Mouse (Mus musculus): ENCODE measurements around the gene G6pc.
"Not testable (repeated sequence)": the region's sequence is repeated elsewhere in the genome, so short reads cannot be mapped to it uniquely, and the experiment has no call there.

The G6pc gene

GRCm38 (mm10) chr11:101367326-101367935, at the start of gene G6pc:
Gene G6pc, plus strand, starts transcription at chr11:101367561.
- peak; percentile 84 for DNase-seq

DNA sequence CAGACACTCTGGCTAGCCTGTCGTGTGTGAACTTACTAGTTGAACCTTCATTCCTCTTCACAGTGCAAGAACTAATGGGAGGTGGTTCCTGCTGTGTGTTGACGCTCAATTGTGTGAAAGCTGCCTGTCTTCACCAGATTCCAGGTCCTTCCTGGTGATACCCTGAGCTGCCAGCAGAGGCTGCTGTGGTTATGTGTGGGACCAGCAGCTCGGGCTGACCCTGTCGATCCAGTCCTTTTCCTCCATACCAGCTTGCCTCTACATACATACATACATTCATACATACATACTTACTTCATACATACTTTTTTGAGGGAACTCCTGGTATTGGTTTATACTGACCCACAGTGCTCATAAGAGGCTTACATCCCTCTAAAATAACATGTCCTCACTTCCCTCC, 43.8 kb upstream of the G6pc start:
- DNase-seq = peak; percentile 88

GRCm38 (mm10) chr11:101324763-101325162, 42.6 kb upstream of the G6pc start, which contains the start of gene Aoc2:
Gene Aoc2, plus strand, starts transcription at chr11:101325063.
- DNase-seq = no peak

GRCm38 (mm10) chr11:101325201-101325600, 42.2 kb upstream of the G6pc start:
- DNase-seq = not testable (repeated sequence)

- DNase-seq = no peak
Observed at GRCm38 (mm10) chr11:101326147-101326546, 41.2 kb upstream of the G6pc start.

GRCm38 (mm10) chr11:101327311-101327710, 40.0 kb upstream of the G6pc start:
- DNase-seq = no peak

DNA sequence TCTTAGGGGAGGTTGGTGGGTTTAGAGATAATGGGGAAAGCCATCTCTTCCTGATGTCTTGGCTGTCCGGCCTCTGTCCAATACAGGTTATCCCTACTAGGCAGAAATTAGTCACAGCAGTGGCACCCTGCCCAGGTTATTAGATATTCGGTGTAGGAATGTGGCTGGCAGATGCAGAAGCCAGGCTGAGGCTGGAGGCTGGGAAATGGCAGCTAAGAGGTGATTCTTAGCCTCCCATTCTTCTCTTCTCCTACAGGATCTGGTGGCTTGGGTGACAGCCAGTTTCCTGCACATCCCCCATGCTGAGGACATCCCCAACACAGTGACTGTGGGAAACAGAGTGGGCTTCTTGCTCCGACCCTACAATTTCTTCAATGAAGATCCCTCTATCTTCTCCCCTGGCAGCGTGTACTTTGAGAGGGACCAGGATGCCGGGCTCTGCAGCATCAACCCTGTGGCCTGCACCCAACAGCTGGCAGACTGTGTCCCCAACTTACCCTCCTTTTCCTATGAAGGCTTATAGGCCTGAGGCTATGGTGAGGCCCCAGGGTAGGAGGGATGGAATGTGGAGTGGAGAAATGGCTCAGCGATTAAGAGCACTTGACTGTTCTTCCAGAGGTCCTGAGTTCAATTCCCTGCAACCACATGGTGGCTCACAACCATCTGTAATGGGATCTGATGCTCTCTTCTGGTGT, 38.3 kb upstream of the G6pc start:
- DNase-seq = peak; percentile 42

GRCm38 (mm10) chr11:101330371-101330924, 36.9 kb upstream of the G6pc start, which contains the start of gene Aoc3:
Gene Aoc3, plus strand, starts transcription at chr11:101330605.
- no peak for DNase-seq

- DNase-seq = not testable (repeated sequence)
Observed at GRCm38 (mm10) chr11:101330961-101331360, 36.4 kb upstream of the G6pc start.

GRCm38 (mm10) chr11:101332537-101332936, 34.8 kb upstream of the G6pc start:
- DNase-seq = no peak

DNA sequence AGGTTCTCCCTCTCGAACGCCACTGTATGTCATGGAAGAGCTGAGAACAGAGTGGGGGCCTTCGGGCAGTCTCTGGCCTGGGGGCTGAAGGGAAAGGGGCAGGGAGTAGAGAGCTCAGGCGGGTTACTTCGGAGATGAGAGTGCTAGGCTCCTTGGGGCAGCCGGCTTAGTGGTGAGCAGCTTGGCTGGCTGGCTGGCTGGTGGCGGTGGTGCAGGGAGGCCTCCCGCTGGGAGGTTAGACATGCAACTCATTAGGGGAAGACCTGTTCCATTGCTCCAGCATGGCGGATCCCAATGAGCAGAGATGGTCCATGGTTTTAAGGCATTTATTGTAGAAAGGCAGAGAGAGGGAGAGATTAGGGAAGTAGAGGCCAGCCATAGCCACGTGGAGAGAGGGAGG, 33.3 kb upstream of the G6pc start:
- no peak for DNase-seq

DNA sequence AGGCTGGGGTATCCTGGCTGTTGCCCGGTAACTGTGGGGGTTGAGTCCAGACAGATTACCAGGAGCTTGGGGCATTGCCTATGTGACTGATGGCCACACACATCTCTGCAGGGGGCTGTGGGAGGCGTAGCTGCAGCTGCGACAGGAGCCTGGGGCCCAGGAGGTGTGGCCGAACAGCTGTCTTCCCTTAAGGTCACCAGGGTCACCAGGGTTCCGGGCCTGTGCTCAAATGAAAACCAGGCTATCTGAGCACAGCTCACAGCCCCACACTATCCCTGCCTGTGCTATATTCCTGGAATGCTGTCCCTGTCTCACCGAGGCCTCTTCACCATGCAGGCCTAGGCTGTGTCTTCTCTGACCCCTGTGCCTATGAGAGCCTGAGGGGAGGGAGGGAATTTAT, 32.8 kb upstream of the G6pc start:
- no peak for DNase-seq

DNA sequence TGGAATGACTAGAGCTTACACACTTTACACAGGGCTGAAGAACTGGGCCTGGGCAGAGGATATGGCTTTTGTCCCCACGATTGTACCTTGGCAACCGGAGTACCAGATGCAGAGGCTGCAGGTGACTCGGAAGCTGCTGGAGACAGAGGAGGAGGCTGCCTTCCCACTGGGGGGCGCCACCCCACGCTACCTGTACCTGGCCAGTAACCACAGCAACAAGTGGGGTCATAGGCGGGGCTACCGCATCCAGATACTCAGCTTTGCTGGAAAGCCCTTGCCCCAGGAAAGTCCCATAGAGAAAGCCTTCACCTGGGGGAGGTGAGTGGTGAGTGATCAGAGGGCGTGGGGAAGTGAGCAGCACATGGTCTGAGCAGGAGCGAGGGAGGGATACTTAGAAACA, 31.7 kb upstream of the G6pc start:
- peak; percentile 51 for DNase-seq

DNA sequence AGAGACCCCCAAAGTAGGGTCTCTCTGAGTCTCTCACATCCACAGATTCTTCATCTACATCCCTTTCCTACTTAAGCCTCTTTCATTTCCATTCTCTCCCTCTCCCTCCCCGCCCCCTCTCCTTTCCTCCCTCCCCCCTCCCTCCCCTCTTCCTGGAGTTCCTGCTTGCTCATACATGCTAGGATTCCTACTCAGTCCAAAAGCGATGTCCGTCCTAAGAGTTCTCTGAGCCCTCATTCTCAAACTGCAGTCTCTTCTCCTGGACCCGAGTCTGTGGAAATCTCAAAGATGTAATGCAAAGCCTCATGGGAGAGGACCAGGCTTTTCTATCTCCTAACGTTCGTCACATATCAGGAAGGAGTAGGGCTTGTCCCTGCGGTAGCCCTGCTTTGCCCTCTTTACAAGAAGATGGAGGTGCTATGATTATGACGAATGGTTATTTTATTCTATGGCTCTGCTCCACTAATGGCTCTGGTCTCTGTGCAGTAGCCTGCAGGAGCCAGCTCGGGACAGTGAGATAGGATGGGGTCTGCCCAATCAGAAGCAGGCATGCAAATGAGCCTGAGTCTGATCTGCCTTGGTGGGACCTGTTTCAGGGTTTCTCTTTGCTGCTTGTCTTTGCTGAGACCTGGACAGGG, 29.1 kb upstream of the G6pc start:
- no peak for DNase-seq

GRCm38 (mm10) chr11:101347083-101347775, 20.1 kb upstream of the G6pc start:
- no peak for DNase-seq

GRCm38 (mm10) chr11:101348774-101349173, 18.6 kb upstream of the G6pc start:
- DNase-seq = no peak

DNA sequence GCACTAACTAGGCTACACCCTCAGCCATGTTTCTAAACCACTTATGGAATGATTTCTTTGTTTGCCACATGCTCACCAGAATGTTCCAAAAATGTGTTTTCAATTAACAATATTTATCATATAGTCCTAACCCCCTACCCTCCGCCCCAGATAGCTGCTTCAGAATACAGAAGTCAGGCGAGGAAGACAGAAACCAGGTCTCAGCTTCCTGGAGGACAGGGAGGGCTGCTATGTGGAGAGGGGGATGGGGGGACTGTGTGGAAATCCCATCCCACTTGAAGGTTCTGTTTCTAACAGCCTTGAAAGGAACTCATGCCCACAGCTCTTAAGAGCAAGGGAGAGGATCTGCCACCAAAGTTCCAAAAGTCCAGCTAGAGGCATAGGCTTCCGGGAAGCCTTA, 18.1 kb upstream of the G6pc start:
- DNase-seq = no peak

DNA sequence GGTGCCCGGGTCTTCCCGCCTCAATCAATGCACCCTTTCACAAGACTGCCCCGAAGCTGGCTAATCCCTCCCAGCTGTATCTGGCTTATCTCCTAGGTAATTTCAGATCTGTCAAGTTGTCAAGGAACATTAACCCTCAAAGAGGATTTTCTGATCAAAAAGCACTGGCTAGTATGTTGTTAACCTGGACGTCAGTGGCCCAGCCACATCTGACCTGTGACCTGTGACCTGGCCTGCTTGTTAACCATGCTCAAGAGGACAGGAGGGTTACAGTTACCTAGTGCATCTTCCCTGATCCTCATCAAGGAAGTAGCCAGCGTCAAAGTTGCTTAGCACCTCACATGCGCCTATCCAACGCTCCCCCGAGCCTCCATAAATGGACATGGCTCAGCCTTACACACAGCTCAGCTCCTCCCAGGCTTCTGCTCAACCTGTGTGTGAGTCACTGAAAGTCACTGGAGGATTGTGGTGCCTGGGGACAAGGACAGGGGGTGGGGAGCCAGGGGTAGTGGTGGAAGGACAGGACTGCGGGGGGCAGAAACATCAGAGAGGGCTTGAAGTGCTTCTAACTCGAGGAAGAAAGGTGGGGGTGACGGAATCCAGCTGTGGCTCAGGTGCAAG, 16.2 kb upstream of the G6pc start:
- no peak for DNase-seq

DNA sequence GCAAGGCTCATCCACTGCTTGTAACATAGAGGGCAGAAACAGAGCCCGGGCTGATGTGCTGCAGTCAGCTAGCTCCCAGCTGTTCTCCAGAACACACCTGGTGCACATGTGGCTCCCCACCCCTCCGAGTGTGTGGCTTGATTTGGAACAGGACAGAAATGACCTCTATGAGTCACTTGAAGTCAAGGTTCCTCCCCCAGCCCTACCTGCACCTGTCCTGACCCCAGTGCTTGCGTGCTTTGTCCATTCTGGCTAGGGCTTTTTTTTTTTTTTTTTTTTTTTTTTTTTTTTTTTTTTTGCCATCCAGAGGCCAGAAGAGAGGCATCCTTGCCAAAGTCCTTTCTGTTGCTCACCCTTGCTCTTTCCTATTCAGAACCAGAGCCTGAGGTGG, 15.6 kb upstream of the G6pc start:
- peak; percentile 57 for DNase-seq

DNA sequence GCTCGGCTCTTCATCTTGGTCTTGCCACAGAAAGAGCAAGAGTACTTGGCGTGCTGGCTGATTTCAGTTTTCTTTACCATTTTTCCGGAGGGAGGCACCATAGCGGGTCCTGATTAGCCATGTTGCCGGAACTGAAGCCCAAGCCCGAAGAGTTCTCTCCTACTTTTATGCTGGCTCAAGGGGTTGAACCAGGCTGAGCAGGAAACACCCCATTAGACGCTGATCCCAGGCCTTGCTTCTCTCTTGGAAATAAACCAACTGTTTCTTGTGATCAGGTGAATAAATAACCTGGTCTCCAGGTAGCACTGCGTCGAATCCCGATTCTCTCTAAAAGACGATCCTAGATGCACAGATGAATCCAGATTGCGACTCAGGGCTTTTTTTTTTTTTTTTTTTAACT, 13.9 kb upstream of the G6pc start:
- no peak for DNase-seq

GRCm38 (mm10) chr11:101354438-101355010, 12.8 kb upstream of the G6pc start:
- peak; percentile 32 for DNase-seq

- DNase-seq = peak; percentile 45
Observed at GRCm38 (mm10) chr11:101355916-101356315, 11.4 kb upstream of the G6pc start.
